Mouse (Mus musculus) thymus, postnatal 10 days (tissue): Measurements from ENCODE around the gene Gemin7.

Source experiments
- DNase-seq, 2 experiments: peaks; one replicate each; pipeline ENCODE4 v3.0.0; 2021; ENCODE audit warnings: low spot score in 2 of 2

The Gemin7 gene

DNA sequence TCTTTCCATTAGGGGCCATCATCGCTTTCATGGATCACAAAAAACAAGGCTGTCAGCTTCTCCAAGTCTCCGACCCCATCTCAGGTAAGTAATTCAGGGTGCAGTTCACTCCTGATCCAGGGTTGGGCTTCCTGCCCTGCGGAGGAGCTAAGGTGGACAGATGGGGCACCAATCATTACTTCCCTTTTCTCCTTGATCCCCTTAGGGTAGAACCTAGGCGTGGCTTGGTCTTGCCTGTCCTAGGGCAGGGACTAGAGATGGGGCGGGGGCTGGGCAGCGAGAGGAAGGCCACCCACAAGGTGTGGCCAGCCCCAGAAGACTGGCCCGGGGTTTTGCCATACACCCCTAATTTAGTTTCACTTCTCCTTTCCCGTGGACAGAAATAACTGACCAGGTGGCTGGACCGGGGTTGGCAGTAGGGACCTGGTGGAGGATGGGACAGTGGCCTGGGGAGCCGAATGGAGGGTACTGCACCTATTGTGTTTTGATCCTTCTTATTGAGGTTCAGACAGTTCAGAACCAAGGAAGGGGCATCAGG, 551 bp upstream of the Gemin7 start:
- DNase-seq = no peak

DNA sequence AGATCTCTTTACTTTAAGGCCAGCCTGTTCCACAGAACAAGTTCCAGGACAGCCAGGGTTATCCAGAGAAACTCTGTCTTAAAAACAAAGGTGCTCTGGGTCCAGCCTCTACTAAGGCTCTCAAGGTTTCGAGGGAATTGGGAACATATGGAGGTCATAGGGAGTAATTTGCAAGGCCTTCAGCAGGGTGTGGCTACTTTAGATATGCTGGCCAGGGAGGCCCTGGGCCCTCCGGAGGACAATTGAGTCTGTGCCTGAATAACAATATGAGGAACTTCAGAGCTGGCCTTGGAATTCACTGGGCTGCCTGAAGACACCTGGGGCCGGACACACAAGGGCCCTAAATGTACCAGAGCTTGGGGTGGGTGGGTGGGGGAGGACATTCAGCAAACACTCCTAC, 1.8 kb downstream of the Gemin7 start:
- DNase-seq = no peak

DNA sequence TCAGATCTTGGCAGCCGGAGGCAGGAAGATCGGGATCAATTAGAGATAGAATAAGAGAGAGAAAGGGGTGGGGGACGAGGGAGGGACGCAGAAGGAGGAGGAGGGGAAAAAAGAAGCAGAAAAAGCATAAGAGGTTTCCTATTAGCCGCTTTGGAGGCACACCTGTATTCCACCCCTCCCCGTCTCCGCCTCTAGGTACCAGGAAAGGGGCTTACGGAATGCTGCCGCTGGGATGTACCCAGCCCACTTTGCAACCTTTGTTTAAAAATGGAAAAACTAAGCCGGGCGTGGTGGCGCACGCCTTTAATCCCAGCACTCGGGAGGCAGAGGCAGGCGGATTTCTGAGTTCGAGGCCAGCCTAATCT, 3.6 kb downstream of the Gemin7 start:
- no peak for DNase-seq

DNA sequence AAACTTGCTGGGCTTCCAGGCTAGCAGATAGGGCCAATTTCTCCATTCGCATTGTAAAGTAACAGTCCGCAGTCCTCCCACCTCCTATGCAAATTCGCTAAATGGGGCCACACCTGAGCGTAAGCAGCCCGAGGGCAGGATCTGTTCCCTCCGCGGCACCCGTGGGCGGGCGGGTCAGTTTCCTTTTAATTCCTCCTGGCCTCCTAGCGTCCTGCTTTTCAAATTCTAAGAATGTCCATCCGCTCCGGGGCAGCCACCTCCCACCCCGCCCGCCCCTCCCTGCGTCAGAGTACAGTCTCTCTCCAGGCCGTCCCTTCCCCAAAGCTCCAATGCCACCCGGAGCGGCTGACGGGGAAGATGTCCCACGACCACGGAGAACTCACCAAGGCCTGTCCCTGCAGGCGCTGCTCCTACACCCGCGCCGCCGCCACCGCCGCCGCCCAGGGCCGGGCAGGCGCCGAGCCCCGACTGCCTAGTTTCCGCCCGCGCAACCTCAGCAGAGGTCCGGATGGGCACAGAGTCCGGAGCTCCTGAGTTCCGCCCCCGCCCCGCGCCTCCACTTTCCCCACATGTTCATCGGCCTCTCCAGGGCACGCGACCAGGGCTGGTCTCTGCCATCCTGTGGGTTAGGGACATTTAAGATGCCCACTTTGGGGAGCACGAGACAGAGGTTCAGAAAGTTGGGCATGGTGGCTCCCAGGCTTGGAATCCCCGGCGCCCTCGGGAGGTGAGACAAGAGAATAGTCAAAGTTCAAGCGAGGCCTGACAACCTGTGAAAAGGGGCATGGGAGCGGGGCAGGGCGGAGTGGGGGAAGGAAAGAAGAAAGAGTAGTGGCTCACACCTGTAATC, 4.2 kb downstream of the Gemin7 start:
- DNase-seq = peak; percentile 66 to 81

DNA sequence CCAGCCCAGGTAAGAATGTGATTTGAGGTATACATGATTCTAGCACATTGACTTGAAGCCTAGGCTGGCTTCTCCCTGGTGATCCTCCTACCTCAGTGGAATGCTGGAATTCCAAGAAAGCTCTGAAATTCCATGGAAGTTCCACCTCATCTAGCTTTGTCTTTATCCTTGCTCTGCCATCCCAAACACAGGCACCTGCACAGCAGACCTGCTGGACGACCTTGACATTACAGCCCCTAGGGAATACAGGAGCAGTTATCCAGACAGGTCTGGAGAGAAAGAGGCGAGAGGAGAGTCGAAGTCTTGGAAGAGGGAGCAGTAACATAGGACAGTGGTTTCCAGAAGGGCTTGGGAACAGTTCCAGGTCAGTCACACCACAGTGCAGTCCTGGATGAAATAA, 7.7 kb downstream of the Gemin7 start:
- no peak for DNase-seq

DNA sequence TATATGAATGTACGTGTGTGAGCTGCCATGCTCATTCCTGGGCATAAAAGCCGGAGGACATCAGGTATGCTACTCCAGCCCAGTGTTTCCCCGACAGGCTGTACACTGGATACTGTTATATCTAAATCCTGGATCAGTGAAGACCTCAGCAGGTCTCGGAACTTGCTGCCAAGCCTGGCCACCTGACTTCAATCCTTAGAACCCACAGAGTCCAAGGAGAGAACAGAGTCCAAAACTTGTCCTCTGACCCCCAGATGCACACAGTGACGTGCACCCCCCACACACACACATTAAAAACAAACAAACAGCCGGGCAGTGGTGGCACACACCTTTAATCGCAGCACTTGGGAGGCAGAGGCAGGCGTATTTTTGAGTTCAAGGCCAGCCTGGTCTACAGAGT, 10.0 kb downstream of the Gemin7 start:
- DNase-seq = no peak

DNA sequence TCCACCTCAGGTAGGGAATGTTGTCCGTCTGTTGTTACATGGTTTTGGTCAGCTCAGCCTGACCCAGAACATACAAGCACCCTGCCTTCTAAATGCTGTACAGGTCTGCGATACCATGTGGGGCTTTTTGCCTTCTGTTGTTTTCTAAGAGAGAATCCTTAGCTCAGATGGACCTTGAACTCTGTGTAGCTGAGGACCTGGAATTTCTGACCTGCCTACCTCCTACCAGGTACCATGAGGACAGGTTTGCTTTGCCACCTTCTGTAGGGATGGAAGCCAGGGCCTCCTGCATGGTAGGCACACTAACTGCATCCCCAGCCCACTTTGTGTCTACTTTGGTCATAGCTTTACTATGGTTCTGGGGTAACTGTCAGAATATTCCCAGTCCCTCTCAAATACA, 11.6 kb downstream of the Gemin7 start:
- no peak for DNase-seq

DNA sequence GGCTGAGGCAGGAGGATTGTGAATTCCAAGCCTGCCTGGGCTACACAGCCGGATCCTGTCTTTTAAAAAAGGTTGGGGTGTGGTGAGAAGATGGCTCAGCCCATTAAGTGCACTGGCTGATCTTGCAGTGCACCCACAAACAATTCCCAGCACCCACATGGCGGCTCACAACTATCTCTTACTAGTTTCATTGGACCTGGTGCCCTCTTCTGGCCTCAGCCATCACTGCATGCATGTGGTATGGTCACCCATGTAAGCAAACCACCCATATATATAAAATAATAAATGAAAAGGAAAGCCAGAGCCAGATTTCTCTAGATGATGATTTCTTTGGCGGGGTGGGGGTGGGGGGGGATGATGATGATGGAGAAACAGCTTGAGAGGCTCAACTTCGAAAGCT, 12.9 kb downstream of the Gemin7 start:
- DNase-seq = no peak

DNA sequence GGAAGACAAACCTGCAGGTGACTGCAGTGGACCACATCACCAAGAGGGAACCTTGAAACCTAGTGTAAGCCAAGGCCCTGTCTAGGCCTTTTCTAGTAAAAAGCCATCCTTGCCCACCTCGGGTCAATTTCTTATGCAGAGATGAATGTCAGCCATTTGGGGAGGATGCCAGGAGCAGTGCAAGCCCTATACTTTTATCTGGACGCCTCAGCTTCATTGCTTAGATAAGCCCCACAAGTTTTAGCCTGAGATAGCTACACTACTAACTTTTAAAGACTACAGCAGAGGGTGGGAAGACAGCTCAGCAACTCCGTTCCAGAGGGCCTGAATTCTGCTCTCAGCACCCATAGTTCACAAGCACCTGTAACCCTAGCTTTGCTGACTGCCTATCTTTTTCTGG, 13.5 kb downstream of the Gemin7 start:
- no peak for DNase-seq

DNA sequence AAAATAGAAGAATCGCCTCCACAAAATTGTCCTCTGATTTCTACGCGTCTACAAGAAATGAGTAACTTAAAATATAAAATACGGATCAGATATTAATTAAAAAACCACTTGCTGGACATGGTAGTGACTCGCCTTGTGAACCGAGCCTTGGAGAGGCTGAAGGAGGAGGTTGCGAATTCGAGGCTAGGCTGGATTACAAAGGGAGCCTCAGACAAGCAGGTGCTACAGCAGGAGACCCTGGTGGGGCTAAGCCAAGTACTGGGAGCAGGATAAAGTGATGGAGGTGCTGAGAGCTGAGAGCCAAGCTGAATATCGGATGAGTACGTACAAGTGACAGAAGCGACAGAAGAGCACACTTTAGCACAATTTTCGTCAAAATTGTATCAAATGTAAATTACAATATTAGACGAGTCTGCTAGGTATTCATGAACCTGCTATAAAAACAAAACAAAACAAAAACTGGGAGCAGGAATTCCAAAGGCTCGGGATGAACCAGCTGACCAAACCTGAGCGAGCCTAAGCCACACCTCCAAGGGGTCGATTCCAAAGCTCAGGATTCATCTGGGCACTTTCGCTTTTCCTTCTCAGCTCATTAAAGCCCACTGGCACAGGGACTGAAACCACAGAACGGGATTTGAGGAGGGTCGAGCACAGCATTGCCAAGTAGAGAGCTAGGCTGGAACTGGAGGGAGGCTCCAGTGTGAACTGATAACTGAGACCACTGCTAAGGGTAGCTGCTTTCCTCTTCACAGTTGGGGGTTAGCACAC, 14.6 kb downstream of the Gemin7 start, which contains the start of gene Ppp1r37:
Gene Ppp1r37, minus strand, starts transcription at position 434 of the 768 bp plus-strand sequence.
- DNase-seq = no peak

DNA sequence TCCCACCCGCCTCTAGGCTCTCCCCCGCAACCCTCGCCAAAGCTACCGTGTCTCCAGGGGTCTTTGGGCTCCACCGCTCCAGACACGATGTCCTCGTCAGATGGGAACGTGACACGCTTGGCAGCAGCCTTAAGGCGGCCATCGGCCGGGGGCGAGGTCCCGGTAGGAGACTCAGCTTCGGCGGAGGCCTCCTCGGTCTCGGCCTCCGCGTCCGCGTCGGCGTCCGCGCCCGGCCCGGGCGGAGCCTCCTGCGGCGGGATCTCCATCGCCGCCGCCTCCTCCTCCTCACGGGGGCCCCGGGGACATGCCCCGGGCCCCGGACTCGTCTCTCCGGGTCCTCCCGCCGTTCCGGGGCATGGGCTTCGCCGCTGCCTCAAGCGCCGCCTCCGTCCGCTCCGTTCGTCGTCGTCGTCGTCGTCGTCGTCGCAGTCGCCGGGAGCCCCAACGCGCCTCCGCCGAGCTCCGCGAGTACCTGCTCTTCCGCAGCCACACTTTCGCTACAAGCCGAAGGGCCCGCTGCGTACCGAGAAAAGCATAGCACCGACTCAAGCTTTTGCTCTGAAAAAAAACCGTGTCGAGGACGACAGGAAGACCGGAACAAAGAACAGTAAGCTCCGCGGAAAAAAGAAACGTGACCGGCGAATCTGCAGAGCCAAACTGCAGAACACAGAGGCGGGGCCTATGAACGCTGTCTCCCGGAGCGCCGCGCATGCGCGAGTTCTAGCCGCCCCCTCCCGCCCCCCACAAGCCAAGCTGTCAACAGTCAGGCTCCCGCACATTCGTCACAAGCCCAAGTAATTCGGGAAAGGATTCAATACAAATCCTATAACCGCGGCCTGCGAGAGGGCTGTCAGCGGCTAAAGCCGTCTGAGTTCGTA, 15.4 kb downstream of the Gemin7 start:
- peak; percentile 79 to 93 for DNase-seq

DNA sequence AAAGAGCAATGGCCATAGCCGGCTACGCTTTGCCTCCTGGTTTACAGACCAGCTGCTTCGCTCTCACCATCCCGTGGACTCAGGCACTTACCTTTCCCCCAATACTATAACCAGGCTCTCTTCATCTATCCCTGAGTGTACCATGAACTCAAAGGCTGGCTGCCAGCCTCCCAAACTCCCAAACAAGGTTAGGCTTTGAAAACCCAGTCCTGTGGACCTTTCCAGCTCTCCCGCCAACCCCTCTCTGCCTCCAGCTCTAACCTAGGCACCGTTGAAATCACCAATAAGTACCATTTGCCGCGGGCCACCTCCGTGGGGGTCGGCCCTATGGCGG, 16.0 kb downstream of the Gemin7 start:
- no peak for DNase-seq

DNA sequence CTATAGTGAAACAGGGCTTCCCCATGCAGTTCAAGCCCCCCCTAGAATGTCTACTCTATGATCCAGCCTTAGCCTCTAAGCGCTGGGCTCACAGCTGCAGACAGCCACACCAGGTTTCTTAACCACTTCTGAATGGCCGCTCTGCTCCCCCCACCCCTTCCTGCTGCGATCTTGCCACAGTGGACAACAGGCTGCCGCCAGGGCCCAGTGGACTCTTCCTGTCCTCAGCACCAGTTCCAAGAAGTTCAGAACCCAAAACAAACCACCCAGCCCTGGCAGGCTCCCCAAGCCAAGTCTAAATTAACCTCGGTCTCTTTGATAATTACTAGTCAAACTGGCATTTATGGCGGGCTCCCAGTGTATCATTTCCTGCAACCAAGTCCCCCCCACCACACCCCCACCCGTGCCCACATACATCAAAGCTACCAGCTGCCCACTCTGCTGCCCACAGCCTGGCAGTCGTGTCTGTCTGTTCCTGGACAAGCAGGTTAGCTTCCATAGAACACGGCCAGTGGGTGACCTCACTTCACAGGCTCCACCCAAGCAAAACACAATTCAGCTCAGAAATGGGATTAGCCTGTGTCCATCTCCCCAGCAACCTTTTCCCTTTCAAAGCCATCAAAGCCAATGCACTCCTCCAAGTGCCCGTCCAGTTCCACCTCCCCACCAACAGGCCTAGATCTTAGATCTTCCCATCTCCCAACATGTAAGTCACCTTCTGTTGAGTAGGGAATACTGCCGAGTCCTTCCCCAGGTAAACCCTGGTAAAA, 16.7 kb downstream of the Gemin7 start:
- DNase-seq = no peak

DNA sequence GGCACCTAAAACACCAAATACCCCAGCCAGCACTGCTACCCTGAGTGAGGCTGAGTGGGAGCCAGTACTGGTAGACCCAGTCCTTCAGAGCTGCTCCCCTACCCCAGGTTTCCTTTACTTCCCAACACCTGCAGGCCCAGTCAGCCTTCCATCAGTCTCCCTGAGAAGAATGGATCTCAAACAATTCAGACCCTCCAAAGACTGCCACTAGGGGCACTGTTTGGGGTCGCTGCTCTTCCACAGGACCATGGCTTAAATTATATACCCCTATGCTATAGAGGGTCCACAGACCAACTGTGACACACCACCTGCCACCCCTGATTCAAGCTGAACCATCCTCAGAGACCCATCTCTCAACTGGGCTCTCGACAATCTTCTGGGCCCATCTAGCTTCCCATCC, 18.4 kb downstream of the Gemin7 start:
- DNase-seq = peak in 1 of 2 experiments; percentile 29

DNA sequence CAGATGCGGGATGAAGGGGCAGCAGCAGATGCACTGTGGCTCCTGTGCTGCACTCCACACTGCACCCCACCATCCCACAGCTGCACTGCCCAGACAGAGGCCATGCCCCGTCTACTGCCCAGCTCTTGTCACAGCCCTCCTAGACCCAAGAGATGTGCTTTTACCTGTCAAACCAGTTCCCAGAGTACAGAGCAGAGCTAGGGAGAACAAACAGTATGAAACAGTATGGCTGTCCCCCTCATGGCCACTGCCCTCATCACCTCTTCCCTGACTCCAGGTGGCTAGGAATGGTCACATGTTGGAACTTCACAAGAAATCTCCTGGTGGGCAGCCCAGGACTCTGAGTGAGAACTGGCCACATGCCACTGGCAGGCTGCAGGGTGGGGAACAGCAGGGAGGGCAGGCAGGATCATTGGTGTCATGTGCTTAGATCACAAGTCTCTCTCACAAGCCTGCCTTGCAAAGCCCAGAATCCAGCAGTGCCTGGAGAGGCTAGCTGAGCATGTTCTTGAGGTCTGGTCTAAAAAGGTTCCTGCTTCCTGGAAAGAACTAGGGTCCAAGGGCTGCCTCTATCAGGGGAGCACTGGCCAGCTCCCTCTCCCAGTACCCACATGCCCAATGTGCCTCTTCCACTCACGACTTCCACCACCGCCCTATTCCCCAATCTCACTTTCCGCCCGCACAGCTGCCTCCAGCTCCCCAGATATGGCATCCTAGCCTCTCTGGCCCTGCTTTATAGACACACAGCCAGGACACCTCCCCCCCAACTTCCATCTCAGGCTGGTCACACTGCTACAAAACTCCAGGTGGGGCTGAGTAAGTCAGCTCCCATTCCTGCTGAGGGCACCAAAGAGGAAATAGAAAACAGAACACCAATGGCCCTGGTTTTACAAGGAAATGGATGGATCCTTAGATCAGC, 19.2 kb downstream of the Gemin7 start:
- DNase-seq = no peak

DNA sequence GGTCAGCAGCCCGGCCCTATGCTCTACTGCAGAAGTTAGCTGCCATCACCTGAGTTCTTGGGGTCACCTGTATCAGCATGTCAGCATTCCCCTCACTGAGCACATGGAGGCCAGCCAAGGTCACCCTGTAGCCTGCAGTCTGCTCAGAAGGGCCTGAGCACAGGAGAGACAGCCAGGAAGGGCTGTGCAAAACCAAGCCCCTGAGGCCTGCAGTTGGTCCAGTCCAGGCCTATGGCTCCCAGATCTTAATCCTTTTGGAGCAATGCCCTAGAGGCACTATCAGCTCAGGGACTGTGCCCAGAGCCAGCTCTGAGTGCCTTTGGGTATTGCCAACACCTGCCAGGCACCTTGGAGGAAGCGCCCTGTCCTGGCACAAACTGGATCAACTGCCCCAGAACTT, 20.3 kb downstream of the Gemin7 start:
- no peak for DNase-seq

DNA sequence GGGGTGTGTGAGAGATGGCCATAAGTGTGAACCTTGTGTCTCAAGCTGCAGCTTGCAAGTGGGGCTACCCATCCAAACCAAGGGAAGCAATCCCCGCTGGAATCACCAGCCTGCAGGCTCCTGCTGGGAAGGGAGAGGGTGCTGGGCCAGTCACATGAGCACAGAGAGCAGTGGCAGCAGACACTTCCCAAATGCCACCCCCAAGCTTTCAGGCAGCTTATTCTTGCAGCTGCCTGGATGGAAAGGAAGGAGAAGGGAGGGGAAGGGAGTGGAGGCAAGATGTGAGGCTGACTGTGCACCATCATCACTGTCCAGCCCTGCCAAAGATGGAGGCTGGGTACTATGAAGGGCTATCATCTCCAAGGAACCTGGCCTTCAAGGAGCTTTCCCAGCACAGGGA, 23.2 kb downstream of the Gemin7 start:
- DNase-seq = no peak

DNA sequence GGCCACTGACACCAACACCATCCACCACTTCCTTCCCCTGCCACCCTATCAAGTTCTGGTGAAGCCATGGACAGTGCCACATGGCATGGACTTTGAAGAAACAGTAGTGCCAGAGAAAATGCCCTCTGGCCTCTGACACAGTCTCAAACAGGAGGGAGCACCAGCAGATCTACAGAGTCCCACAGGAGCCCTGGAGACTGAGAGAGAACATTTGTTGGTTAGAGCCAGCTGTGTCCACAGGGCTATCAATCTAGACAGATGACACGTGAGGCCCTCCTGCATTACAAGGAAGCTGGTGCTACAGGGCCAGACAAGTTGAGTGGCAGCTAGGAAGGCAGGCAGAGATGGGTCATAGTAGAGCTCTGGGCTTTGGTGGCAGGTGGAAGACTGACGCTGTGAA, 25.0 kb downstream of the Gemin7 start:
- DNase-seq = no peak

DNA sequence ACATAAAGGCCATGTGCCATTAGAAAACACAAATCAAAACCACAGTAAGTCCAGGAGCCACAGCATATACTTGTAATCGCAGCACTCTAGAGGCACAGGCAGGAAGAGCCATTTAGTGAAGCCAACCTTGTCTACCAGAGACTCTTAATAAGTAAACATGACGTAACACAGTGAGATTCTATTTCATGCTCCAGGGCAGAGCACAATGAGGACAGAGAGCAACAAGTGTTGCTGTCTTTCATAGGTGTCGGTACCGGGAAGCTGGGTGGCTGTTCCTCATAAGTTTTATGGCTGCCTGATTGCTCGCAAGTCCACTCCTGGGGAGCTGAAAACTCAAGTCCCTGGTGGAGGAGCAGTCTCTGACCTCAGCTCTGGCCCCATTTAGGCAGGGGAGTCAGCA, 25.8 kb downstream of the Gemin7 start:
- DNase-seq = no peak

DNA sequence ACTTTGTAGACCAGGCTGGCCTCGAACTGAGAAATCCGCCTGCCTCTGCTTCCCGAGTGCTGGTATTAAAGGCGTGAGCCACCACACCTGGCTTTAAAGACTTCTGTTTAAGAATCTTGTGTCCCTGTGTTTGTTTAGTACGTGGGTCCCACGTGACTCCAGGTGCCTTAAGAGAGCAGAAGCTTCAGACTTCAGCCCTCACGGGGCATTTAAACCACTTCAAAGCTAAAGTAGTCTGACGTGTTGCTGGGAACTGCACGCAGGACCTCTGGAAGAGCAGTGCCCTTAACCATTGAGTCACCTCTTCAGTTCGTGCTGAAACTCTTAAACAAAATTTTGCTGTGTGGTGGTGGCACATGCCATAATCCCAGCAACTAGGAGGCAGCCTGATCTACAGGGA, 28.0 kb downstream of the Gemin7 start:
- no peak for DNase-seq
